Mouse (Mus musculus): ENCODE results near the gene Sox21. TPM values are rescaled to one million over a fixed set of nuclear protein-coding genes. Genes with fewer than 3 reads are reported as not detected.
A peak's percentile ranks its signal among the peaks of the same experiment; 100 is the strongest.

The Sox21 gene
- 7.8 and 10.3 TPM in 2 replicates for polyA plus RNA-seq (2012; rRNA removed)

DNA sequence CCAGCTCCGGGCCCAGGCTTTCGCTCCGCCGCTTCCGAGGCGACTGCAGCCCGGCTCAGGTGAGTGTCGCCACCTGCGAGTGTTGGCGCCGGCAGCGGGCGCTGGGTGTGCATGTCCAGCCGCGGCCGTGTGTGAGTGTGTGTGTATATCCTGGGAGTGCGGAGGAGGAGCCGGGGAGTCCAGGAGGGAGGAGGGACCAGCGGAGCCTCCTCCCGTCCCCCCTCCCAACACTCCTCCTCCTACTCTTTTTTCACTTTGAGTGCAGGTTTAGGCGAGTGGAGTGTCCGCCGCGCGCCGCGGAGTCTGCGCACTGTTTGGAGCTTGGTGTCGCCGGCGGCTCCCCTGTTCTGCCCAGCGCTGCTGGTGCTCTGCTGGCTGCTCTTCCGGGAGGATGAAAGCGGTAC is at the start of gene Sox21:
Gene Sox21, minus strand, starts transcription at position 145 of the 404 bp plus-strand sequence.
- peak in 1 of 2 experiments; percentile 47 for DNase-seq (ENCODE audit: extremely low spot score in 1 of 2, low spot score in 1 of 2)

DNA sequence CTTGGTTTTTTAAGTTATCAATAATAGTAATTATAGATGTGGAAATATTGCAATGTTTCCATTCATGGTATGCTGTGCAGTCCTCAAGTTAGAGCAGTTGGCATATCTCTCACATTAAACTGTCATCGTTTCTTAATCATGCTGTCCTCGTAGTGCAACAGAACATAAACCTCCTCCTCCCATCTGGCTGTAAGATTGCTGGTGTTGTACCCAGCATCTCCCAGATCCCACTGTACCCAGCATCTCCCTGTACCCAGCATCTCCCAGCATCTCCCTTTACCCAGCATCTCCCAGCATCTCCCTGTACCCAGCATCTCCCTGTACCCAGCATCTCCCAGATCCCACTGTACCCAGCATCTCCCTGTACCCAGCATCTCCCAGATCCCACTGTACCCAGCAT is 49.3 kb upstream of the Sox21 start:
- DNase-seq (ENCODE audit: extremely low spot score in 1 of 2, low spot score in 1 of 2) = peak in 1 of 2 experiments; percentile 2

DNA sequence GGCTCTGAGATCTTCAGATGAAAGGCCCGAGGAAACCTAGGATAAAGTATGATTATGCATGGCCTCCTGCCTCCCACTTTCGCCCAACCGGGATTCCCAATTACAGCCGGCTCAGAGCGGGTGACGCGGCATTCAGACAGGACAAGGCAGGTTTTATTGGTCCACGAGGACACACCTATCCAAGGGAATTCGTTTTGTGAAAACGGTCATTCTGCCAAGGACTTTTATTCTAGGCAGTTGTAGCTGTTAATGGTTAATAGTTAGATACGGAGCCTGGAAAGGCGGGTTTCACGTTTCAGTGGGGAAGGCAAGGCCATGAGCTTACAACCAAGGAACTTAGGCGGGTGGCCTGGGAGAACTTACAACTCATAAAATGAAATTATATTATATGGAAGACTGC is 46.1 kb upstream of the Sox21 start:
- DNase-seq (ENCODE audit: extremely low spot score in 1 of 2, low spot score in 1 of 2) = no peak

DNA sequence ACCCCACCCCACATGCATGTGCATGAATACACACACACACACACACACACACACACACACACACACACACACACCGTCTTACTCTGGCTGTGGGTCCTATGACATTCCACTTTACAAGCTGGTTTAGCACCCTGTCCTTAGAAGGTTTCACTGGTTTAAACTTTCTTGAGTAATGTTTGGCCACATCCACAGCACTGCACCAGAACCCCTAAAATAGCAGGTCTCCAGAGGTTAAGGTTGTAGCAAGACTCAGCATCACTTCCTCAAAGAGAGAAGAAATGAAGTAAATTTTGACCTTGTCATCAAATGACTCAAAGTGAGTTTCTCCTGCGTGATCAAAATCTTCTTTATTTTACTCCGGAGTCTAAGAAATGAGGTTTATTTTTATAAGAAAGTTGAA is 45.4 kb upstream of the Sox21 start:
- DNase-seq (ENCODE audit: extremely low spot score in 1 of 2, low spot score in 1 of 2) = no peak

- DNase-seq (ENCODE audit: extremely low spot score in 1 of 2, low spot score in 1 of 2) = no peak
Observed at GRCm38 (mm10) chr14:118277704-118278498, 41.1 kb upstream of the Sox21 start.

DNA sequence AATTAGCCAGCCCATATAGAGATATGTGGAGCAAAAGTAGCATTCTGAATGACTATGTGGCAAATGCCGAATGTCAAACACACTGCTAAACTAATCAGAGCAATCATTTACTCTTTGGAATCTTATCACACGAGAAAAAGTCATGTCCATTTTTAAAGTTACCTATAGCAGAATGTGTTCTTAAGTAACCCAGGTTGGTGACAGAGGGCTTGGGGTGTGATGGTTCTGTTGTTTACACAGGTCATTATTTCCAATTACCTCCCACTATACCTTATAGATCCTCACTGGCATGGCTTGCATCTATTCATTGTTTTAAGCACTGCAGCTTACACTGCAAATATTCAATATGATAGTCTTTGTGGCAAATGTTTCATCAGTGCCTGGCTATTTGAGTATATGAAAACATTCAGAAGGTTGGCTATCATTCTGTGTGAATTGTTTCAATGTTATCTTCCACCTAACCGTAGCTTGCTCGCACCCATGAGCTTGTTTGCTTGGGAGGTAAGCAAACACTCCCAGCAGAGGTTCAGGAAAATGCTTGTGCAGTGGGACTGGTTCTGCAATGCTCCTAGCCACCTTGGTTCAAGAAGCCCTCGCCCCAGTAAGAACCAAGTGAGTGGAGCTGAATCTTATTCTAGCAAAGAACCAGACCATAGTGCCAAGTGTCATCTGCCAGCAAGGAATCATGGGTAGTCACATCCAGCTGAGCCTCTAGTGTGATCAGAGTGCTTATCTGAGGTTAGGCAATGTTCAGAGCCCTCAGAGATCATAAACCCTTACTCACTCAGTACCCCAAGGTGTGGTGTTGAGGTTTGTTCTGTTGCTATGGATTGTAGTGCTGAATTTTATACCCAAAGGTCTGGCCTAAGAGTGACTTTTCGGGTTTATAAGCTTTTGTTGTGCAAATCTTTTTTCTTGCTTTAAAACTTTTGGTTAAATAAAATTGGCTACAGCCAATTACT is 36.0 kb upstream of the Sox21 start:
- DNase-seq (ENCODE audit: extremely low spot score in 1 of 2, low spot score in 1 of 2) = no peak

DNA sequence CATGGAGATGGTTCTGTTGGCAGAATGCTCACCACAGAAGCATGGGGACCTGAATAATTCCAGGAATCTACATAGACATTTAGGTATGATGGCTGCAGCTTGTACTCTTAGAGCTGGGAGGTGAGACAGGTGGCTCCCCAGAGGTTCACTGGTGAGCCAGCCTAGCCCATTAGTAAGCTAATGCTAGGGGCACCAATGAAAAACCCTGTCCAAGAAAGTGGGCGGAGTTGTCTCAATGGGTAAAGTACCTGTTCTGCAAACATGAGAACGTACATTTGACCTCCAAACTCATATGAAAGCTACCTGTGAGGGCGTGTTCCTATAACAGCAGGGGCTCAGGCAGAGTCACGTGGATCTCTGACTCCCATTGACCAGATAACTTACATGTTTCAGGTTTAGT is 32.0 kb upstream of the Sox21 start:
- DNase-seq (ENCODE audit: extremely low spot score in 1 of 2, low spot score in 1 of 2) = no peak

GRCm38 (mm10) chr14:118266660-118267059 is 29.8 kb upstream of the Sox21 start, which contains the start of gene Gm9376:
Gm9376 (plus strand) TSS chr14:118266960.
- DNase-seq (ENCODE audit: extremely low spot score in 1 of 2, low spot score in 1 of 2) = no peak

DNA sequence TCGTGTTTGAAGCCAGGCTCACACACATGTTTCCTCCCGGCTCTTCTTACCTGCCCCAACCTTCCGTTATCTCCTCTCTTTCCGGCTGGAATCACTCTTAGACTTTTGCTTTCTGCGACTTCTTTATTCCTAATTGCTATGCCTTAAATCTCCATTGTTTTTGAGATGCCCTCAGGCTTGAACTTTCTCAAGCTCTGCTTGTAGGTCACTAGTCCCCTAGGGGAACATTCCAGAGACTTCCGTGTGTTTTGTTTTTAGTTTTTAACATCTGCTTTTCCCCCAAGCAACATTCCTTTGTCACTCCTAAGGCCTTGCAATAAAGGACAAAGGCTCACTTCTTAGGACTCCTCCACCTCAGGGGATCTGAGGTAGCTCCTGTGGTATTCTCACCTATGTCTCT is 16.6 kb upstream of the Sox21 start:
- no peak for DNase-seq (ENCODE audit: extremely low spot score in 1 of 2, low spot score in 1 of 2)

DNA sequence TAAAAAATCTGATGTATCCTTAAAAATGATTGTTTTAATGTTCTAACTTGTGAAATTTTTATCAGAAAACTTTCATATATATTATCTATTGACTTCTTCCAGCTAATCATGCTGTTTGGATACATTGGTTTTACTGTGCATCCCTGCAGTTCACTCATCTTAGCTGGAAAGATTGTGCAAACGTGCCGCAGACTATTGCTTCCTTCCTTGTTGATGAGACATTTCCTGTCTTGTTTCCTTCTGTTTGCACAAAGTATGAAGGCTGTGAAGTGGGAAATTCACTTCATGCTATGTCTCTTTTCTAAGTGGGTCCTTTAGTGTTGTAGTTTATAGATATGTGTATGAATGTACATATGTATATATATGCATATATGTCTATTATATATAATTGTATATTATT is 4.6 kb upstream of the Sox21 start:
- no peak for DNase-seq (ENCODE audit: extremely low spot score in 1 of 2, low spot score in 1 of 2)

DNA sequence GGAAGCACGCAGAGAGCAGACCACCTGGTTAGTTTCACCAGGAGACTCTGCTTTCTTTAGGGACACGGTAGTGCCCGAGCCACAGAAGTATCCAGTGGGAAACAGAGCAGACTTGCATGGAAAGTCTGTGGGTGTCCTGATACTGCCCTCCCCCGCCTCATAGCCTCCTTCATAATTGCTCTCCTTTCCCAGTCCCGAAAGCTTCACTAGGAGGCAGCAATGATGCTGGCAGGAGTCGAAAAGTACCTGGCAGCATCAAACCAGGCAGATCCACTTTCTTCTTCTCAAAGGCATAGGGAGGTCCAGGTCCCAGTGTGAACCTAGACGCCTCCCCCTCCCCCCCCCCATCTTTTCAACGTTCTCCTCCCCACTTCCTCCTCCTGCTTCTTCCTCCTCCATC is 2.5 kb upstream of the Sox21 start:
- no peak for DNase-seq (ENCODE audit: extremely low spot score in 1 of 2, low spot score in 1 of 2)

GRCm38 (mm10) chr14:118237786-118238185 is 956 bp upstream of the Sox21 start:
- no peak for DNase-seq (ENCODE audit: extremely low spot score in 1 of 2, low spot score in 1 of 2)

DNA sequence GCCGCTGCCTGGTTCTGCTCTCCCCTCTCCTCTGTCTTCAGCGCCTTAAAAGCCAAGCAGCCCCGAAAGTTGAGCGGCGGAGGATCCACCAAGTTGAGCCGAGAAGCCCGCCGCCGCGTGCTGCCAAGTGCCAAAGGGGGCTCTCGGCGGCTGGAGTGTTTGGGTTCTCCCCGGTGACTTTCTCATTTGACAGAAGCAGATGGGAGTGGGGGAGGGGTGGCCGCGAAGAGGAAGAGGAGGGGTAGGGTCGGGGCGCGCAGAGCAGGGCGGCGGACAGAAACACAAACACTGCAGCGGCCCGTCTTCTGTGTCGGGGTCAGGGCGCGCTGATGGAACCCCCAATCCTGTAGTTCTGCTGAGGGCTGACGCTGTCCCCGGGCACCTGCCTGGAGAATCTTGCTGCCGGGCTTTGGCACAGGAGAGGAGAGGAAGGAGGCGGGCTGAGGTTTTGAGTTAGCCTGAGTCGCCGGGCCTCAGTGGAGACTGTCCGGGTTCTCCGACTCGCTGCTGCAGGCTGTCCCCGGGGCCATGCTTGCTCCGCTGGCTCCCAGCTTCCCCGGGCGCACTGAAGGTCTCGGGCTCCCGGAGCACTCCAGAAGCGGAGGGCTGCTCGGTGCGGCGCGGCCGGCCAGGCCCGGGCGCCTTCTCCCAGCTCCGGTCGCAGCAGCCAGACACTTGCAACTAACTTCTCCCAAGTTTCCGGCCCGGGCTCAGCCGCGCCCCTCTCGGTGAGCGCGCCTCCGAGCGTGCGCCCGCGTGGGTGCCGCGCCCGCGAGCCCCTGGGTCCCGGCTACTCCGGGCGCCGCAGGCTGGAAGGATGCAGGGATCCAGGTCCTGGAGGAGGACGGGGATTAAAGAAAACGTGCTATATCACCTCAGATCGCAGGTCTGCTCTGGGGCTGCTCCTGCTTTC is 601 bp downstream of the Sox21 start:
- no peak for DNase-seq (ENCODE audit: extremely low spot score in 1 of 2, low spot score in 1 of 2)

DNA sequence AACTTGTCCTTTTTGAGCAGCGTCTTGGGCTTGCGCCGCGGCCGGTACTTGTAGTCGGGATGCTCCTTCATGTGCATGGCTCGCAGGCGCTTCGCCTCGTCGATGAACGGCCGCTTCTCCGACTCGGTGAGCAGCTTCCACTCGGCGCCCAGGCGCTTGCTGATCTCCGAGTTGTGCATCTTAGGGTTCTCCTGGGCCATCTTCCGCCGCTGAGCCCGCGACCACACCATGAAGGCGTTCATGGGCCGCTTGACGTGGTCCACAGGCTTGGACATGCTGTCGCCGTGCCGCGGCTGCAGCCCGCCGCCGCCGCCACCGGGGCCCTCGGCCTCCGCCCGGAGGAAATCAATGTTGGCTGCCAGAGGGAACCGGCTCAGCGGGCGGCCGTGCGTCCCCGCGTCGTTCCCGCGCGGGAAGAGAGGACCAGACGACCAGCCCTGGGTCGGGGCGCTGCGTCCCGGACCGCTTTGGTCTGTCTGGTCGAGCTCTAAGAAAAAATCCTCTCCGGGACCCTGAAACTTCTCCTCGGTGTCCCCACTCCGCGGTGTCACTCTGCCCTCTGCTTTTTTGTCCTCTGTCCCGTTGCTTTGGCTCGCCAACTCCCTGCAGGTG is 1.4 kb downstream of the Sox21 start:
- no peak for DNase-seq (ENCODE audit: extremely low spot score in 1 of 2, low spot score in 1 of 2)

GRCm38 (mm10) chr14:118234541-118235210 is 2.2 kb downstream of the Sox21 start:
- no peak for DNase-seq (ENCODE audit: extremely low spot score in 1 of 2, low spot score in 1 of 2)

DNA sequence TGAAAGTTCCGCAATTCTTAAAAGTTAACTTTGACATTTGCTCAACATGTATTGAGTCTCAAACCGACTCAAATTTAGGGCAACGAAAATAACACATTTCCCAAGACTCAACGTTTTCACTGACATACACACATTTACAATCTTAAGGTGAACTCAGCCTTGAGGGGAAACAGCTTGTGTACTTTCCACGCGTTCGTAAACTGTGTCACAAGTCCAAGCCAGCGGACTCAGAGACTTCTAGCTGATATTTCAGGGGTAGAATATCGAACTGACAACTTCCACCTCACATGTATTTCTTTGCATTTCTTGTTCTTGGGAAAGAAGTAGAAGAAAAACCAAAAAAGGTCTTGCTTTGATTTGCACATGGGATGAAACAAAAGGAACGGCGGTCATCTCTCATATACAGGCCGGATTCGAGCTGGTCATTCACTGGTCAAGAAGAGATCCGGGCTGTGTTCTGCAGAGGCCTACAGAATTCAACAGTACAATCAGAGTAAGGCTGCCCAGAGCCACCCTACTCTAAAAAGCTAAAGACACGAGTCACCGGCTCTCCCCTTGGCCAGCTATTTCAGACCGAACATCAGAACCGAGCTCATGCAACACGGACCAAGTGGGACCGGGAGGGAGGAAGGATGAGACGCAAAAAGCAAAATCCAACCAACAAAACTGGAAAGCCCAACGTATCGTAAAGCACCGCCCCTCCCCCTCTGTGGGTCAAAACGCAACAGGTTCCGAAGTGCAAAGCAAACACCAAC is 2.9 kb downstream of the Sox21 start:
- no peak for DNase-seq (ENCODE audit: extremely low spot score in 1 of 2, low spot score in 1 of 2)

- no peak for DNase-seq (ENCODE audit: extremely low spot score in 1 of 2, low spot score in 1 of 2)
Observed at GRCm38 (mm10) chr14:118232381-118232970, 4.4 kb downstream of the Sox21 start.

GRCm38 (mm10) chr14:118226471-118227155 is 10.2 kb downstream of the Sox21 start:
- no peak for DNase-seq (ENCODE audit: extremely low spot score in 1 of 2, low spot score in 1 of 2)

Measured in frontal cortex, adult 2 months (tissue).